Mouse (Mus musculus) cerebellum, adult 2 months (tissue): ENCODE results near the gene 9230104L09Rik. TPM values are rescaled to one million over a fixed set of nuclear protein-coding genes. Genes with fewer than 3 reads are reported as not detected.
A peak's percentile ranks its signal among the peaks of the same experiment; 100 is the strongest.

Source experiments
- DNase-seq, 2 experiments: peaks; one replicate each; pipeline ENCODE4 v3.0.0; 2021
- H3K27ac ChIP-seq: fragments of 200-500 bp; 2 replicates; pipeline ENCODE4 v1.5.1; 2012; ENCODE audit warnings: low read length, control low read depth, inconsistent platforms; ENCODE audit not compliant: insufficient read depth
- H3K27me3 ChIP-seq: fragments of 200-500 bp; 2 replicates; pipeline ENCODE4 v1.6.1; 2012; ENCODE audit warnings: inconsistent platforms, mild to moderate bottlenecking, low read length, moderate library complexity; ENCODE audit not compliant: control insufficient read depth, insufficient read depth
- H3K4me1 ChIP-seq: fragments of 200-500 bp; 2 replicates; pipeline ENCODE4 v1.6.1; 2011; ENCODE audit warnings: low read length; ENCODE audit not compliant: control insufficient read depth, insufficient read depth
- H3K4me3 ChIP-seq: fragments of 200-500 bp; replicated peaks from 2 replicates; pipeline ENCODE3; 2011; ENCODE audit warnings: mild to moderate bottlenecking, low read depth, low read length, control low read depth; ENCODE audit not compliant: insufficient read depth
- CTCF ChIP-seq: fragments of 200-500 bp; IDR thresholded peaks from 2 replicates; pipeline ENCODE4 v1.5.1; 2011; ENCODE audit warnings: low read depth, mild to moderate bottlenecking, control low read depth, low read length, moderate library complexity, borderline replicate concordance; ENCODE audit not compliant: insufficient read depth
- POLR2A ChIP-seq: fragments of 200-500 bp; IDR thresholded peaks from 2 replicates; pipeline ENCODE4 v1.6.1; 2011; ENCODE audit warnings: low read length, control low read depth, borderline replicate concordance; ENCODE audit not compliant: insufficient read depth
- whole genome bisulfite sequencing: fragments of 180-500 bp; shearing (Covaris S2); methylation state at CpG from one replicate; pipeline ENCODE4 v1.1.7; 2018; 5-methylcytosine and 5-hydroxymethylcytosine counted together
- polyA plus RNA-seq: library from polyadenylated mRNA; depleted of rRNA; stranded (reverse); fragments of >200 nt; gene quantifications from 2 replicates; pipeline ENCODE4 v1.2.3, GENCODE M21; 2012

Gene 9230104L09Rik
- polyA plus RNA-seq, 1 experiment: not detected

DNA sequence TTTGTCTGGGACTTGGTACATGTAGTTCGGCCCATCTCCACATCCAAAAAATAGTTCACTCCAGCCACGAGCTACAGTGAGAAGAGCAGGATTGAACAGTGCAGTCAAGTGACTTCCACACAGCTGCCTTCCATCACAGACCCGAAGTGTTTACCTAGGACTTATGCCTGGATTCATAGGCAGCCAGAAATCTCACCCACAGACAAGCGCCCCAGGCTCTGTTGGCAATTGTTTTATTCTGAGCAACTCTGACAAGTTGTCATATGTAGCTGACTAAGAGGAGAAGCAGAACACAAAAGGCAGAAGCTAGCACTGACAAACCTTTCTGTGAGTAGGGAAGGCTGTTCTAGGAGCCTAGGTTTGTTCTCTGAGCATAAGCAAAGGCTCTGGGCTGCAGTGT, 8.0 kb upstream of the 9230104L09Rik start:
- TF ChIP-seq POLR2A (no peak), CTCF (no peak)
- 64% methylated on average over 4 of the region's 4 CpGs for WGBS
- DNase-seq: no peak
- H3K4me1 ChIP-seq: no peaks in the 10 kb centered on the region
- H3K27me3 ChIP-seq: no peaks in the 10 kb centered on the region
- H3K27ac ChIP-seq: no peak overlapping the region; the same call in 1 of the 2 replicates
- H3K4me3 ChIP-seq: peak overlapping the region; percentile 10

DNA sequence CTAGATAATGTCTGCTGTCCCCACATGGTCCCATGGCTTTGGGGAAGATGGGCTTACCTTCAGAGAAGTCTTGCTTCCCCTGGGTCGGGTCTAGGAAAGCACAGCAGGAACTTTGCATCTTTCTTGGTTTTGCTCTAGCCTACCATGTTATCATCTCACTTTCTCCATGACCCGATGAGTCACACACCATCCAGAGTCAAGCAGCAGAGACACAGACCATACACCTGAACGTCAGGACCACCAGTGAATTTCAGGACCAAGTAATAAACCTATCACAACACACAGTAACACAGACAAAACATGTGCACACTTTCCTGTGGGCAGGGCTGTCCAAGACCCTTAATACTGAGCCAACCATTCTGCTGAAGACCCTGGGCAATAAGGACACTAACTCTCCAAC, 5.7 kb upstream of the 9230104L09Rik start:
- TF ChIP-seq POLR2A: no peak
- TF ChIP-seq CTCF: no peak
- no peaks in the 10 kb centered on the region for H3K4me1 ChIP-seq
- no peaks in the 10 kb centered on the region for H3K27me3 ChIP-seq
- no peak overlapping the region for H3K27ac ChIP-seq
- no peak overlapping the region for H3K4me3 ChIP-seq
- DNase-seq: no peak
- WGBS: 92% methylated on average over 3 of the region's 3 CpGs

- Histone ChIP-seq H3K27me3 (no peaks in the 10 kb centered on the region), H3K27ac (no peak overlapping the region), H3K4me3 (no peak overlapping the region), H3K4me1 (no peaks in the 10 kb centered on the region)
- WGBS: 73% methylated on average over 1 of the region's 1 CpGs
- DNase-seq: no peak
- TF ChIP-seq CTCF (no peak), POLR2A (no peak)
Observed at GRCm38 (mm10) chr2:148868959-148869358, 4.1 kb upstream of the 9230104L09Rik start.

- H3K27ac ChIP-seq: no peak overlapping the region
Observed at GRCm38 (mm10) chr2:148861693-148862092, 3.1 kb downstream of the 9230104L09Rik start.

DNA sequence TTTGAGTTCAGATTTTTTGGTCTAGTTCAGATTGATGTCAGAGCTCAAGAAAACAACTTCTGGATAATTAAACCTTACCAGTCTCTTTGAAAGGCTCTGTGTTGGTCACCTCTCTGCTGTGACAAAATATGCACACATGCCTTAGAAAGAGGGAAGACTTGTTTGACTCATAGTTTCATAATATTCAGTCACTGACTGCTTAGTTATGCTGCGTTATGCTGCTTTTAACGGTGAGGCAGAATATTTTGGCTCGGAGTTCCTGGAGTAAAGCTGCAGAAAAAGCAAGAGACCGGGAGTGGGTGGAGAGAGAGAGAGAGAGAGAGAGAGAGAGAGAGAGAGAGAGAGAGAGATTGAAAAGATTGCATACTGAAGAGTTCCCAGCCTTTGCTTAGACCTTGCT, 3.8 kb downstream of the 9230104L09Rik start:
- Histone ChIP-seq H3K4me3 (no peak overlapping the region), H3K4me1 (no peaks in the 10 kb centered on the region), H3K27ac (no peak overlapping the region), H3K27me3 (no peaks in the 10 kb centered on the region)
- 55% methylated on average over 4 of the region's 4 CpGs for WGBS
- no peak for TF ChIP-seq POLR2A
- TF ChIP-seq CTCF: no peak
- DNase-seq: no peak

More at GRCm38 (mm10) chr2:148861693-148862092, 3.1 kb downstream of the 9230104L09Rik start:
- Histone ChIP-seq H3K4me1 (no peaks in the 10 kb centered on the region), H3K27me3 (no peaks in the 10 kb centered on the region), H3K4me3 (no peak overlapping the region)
- TF ChIP-seq POLR2A (no peak), CTCF (no peak)
- DNase-seq: peak in 1 of 2 experiments; percentile 17

DNA sequence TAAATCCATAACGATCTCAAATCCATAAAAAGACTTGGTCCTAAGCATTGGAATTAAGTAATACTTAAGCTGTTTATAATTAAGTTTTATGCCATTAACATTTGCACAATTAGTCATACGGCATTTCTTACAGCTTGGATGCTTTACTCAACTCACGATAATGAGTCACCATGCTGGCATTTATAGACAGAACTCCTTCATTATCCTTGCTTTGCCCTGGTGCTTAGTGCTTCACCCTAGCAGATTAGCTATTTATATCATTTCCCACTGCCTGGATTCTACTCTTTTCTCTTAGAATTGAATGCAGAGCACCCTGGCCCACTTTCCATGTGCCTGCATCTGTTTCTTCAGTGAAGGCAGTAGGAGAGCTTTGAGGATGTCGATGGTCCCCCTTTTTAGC, 7.3 kb downstream of the 9230104L09Rik start:
- TF ChIP-seq POLR2A (no peak), CTCF (no peak)
- DNase-seq: no peak
- no peaks in the 10 kb centered on the region for H3K4me1 ChIP-seq
- H3K27me3 ChIP-seq: no peaks in the 10 kb centered on the region
- no peak overlapping the region for H3K4me3 ChIP-seq
- H3K27ac ChIP-seq: no peak overlapping the region
- WGBS: 85% methylated on average over 4 of the region's 4 CpGs

GRCm38 (mm10) chr2:148856630-148857400, 8.0 kb downstream of the 9230104L09Rik start:
- Histone ChIP-seq H3K4me3 (no peak overlapping the region), H3K27ac (no peak overlapping the region), H3K27me3 (no peaks in the 10 kb centered on the region), H3K4me1 (no peaks in the 10 kb centered on the region)
- 58% methylated on average over 8 of the region's 8 CpGs for WGBS
- DNase-seq: no peak
- TF ChIP-seq POLR2A (no peak), CTCF (no peak)

DNA sequence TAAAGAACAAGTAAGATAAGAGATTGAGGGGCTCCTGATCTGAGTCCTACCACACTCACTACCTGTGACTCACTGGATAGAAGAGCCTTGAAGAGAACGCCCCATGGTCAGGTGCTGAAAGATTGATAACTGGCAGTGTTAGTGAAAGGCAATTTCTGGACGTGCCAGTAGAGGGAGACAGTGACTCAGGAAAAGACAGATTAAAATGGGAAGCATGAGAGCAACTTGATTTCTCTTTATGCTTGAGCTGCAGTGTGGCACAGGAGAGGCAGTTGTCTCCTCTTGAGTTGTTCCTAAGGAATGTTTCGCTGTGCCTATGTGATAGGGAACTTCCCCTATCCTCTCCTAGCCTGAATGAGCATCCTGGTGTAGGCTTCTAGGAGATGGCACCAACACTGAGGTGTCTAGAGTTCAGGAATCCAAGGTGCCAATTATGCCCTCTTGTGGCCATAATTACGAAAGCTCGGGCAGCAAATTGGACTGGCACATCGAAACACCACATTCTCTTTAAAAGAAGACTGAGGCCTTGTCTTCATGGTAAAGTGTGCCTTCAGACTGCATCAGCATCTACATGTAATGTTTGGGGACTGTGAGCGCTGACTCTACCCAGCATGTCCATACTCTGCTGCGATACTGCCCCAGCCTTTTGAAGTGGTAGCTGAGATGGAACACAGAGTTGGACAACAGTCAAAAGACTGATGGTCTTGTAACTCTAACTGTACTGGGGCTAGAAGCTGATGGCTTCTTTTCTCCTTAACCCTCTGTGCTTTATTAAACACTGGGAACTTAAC, 13.5 kb downstream of the 9230104L09Rik start:
- Histone ChIP-seq H3K27me3 (no peaks in the 10 kb centered on the region), H3K4me1 (no peaks in the 10 kb centered on the region), H3K4me3 (no peak overlapping the region), H3K27ac (no peak overlapping the region)
- 28% methylated on average over 8 of the region's 8 CpGs for WGBS
- DNase-seq: peak; percentile 70 to 71
- no peak for TF ChIP-seq POLR2A
- TF ChIP-seq CTCF: peak; percentile 50; the same call in 1 of the 2 replicates
